Mouse (Mus musculus) kidney, adult 2 months (tissue): ENCODE data around the gene Acss1. TPM values are rescaled to one million over a fixed set of nuclear protein-coding genes. Genes with fewer than 3 reads are reported as not detected.

Experiments used
- DNase-seq: peaks from one replicate; pipeline ENCODE4 v3.0.0; 2021
- H3K27ac ChIP-seq: fragments of 200-500 bp; 2 replicates; pipeline ENCODE4 v1.5.1; 2012; ENCODE audit warnings: low read depth, low read length, control low read depth, inconsistent platforms; ENCODE audit not compliant: insufficient read depth
- H3K27me3 ChIP-seq: fragments of 200-500 bp; replicated peaks from 2 replicates; pipeline ENCODE4 v1.6.1; 2012; ENCODE audit warnings: mild to moderate bottlenecking, moderate library complexity, low read length, inconsistent platforms; ENCODE audit not compliant: control insufficient read depth, insufficient read depth
- H3K36me3 ChIP-seq: fragments of 200-500 bp; 2 replicates; pipeline ENCODE4 v1.6.1; 2012; ENCODE audit warnings: mild to moderate bottlenecking, moderate library complexity, low read length, inconsistent platforms; ENCODE audit not compliant: control insufficient read depth, insufficient read depth
- H3K4me1 ChIP-seq: fragments of 200-500 bp; 2 replicates; pipeline ENCODE4 v1.6.1; 2011; ENCODE audit warnings: low read length; ENCODE audit not compliant: control insufficient read depth, insufficient read depth
- H3K4me3 ChIP-seq: fragments of 200-500 bp; 2 replicates; pipeline ENCODE4 v1.5.1; 2011; ENCODE audit warnings: mild to moderate bottlenecking, low read depth, low read length, control low read depth; ENCODE audit not compliant: insufficient read depth
- CTCF ChIP-seq: fragments of 200-500 bp; conservative IDR thresholded peaks from 2 replicates; pipeline ENCODE4 v1.5.1; 2011; ENCODE audit warnings: low read depth, mild to moderate bottlenecking, control low read depth, low read length, moderate library complexity, mixed read lengths; ENCODE audit not compliant: insufficient read depth, insufficient read length
- POLR2A ChIP-seq: fragments of 200-500 bp; IDR thresholded peaks from one replicate; pipeline ENCODE4 v1.6.1; 2011; ENCODE audit warnings: low read depth, low read length, control low read depth
- WGBS: fragments of 180-500 bp; shearing (Covaris S2); methylation state at CpG from one replicate; pipeline ENCODE4 v1.1.7; 2018; 5-methylcytosine and 5-hydroxymethylcytosine counted together
- polyA plus RNA-seq: library from polyadenylated mRNA; depleted of rRNA; stranded (reverse); fragments of >200 nt; gene quantifications from 2 replicates; pipeline ENCODE4 v1.2.3, GENCODE M21; 2012

Gene Acss1
- polyA plus RNA-seq, 1 experiment: 461 TPM

GRCm38 (mm10) chr2:150665534-150666451 lies 2.5 kb downstream of the Acss1 start:
- 39% methylated on average over 10 of the region's 10 CpGs for WGBS
- no peaks in the 10 kb centered on the region for H3K36me3 ChIP-seq
- no peak for TF ChIP-seq POLR2A
- no peak for TF ChIP-seq CTCF
- H3K4me3 ChIP-seq: peak overlapping the region; percentile 11
- H3K27ac ChIP-seq: peak overlapping the region; percentile 87
- H3K4me1 ChIP-seq: peaks cover 39% of the 10 kb centered on the region
- no peaks in the 10 kb centered on the region for H3K27me3 ChIP-seq
- DNase-seq: peak; percentile 73

- no peak for DNase-seq
- H3K4me1 ChIP-seq: peaks cover 46% of the 10 kb centered on the region
- H3K36me3 ChIP-seq: no peaks in the 10 kb centered on the region
- 66% methylated on average over 2 of the region's 2 CpGs for WGBS
- TF ChIP-seq CTCF (no peak), POLR2A (no peak)
- no peaks in the 10 kb centered on the region for H3K27me3 ChIP-seq
- H3K27ac ChIP-seq: peak overlapping the region; percentile 87
- no peak overlapping the region for H3K4me3 ChIP-seq
Measured at GRCm38 (mm10) chr2:150665006-150665405, 3.3 kb downstream of the Acss1 start.

GRCm38 (mm10) chr2:150664152-150664920 lies 4.0 kb downstream of the Acss1 start:
- Histone ChIP-seq H3K27ac (peak overlapping the region; percentile 93), H3K27me3 (no peaks in the 10 kb centered on the region), H3K36me3 (no peaks in the 10 kb centered on the region), H3K4me1 (peaks cover 53% of the 10 kb centered on the region), H3K4me3 (no peak overlapping the region)
- 53% methylated on average over 5 of the region's 5 CpGs for WGBS
- TF ChIP-seq POLR2A: no peak
- TF ChIP-seq CTCF: no peak
- peak; percentile 71 for DNase-seq

- no peak overlapping the region for H3K4me3 ChIP-seq
- H3K27ac ChIP-seq: peak overlapping the region; percentile 93
- DNase-seq: peak; percentile 58
Measured at GRCm38 (mm10) chr2:150663255-150663654, 5.0 kb downstream of the Acss1 start.

DNA sequence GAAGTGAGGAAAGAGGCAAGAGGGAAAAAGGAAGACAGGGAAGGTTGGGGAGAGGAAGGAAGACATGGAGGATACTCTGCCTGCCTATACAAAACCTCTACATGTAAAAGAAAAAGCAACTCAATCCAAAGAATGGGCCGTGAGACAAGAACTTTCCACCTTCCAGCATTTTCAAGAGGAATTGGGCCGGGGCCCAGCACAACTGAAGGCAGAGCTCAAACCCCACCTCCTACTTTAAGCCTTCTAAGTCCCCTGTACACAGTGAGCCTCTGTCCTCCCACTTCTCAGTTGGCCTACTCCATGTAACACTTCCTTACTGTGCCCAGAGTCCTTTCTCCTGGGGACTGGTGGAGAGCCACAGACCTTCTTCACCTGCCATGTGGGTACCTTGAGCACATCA lies 6.3 kb downstream of the Acss1 start:
- 84% methylated on average over 2 of the region's 2 CpGs for WGBS
- H3K27ac ChIP-seq: peak overlapping the region; percentile 98
- no peak for TF ChIP-seq POLR2A
- TF ChIP-seq CTCF: no peak
- no peak overlapping the region for H3K4me3 ChIP-seq
- no peaks in the 10 kb centered on the region; the same call in 1 of the 2 replicates for H3K36me3 ChIP-seq
- no peaks in the 10 kb centered on the region for H3K27me3 ChIP-seq
- peaks cover 55% of the 10 kb centered on the region for H3K4me1 ChIP-seq
- no peak for DNase-seq

More at GRCm38 (mm10) chr2:150663255-150663654, 5.0 kb downstream of the Acss1 start:
- TF ChIP-seq POLR2A (no peak), CTCF (no peak)
- H3K36me3 ChIP-seq: no peaks in the 10 kb centered on the region
- 29% methylated on average over 9 of the region's 9 CpGs for WGBS
- H3K27me3 ChIP-seq: no peaks in the 10 kb centered on the region
- peaks cover 51% of the 10 kb centered on the region for H3K4me1 ChIP-seq

DNA sequence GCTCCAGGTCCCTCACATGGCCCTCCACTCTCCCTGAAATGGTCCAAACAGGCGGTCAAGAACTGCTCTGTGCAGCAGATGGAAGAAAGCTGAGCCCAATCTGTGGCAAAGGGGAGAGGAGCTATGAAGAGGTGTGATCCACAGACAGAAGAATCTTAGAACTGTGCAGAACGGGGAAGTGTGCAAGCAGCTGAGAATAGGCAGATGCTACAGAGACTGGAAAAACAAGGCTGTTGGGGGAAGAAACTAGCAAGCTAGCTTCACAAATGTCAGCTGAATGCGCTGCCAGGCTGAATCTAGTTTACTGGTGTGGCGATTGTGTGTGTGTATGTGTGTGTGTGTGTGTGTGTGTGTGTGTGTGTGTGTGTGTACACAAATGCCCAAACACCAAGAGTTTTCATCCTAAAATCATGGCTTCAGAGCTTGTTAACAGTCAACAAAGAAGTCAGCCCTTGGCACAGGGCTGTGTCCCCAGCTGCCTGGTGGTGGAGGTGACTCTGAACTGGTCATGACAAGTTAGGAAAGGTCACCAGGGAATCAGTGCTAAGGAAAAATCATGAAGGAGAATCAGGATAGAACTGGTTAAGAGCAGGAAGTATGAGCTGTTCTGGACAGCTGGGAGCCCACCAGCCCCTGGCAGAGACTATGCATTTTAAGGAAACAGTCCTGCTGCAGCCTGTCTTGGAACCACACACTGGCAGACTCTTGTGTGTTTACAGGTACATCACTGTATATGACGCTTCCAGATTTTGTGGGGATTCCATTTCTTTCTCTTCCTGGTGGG lies 7.4 kb downstream of the Acss1 start:
- WGBS: 58% methylated on average over 5 of the region's 5 CpGs
- no peak overlapping the region for H3K4me3 ChIP-seq
- TF ChIP-seq POLR2A (no peak), CTCF (no peak)
- peak; percentile 68 for DNase-seq
- peaks cover 53% of the 10 kb centered on the region for H3K4me1 ChIP-seq
- no peaks in the 10 kb centered on the region for H3K27me3 ChIP-seq
- no peaks in the 10 kb centered on the region; the same call in 1 of the 2 replicates for H3K36me3 ChIP-seq
- H3K27ac ChIP-seq: peak overlapping the region; percentile 98

DNA sequence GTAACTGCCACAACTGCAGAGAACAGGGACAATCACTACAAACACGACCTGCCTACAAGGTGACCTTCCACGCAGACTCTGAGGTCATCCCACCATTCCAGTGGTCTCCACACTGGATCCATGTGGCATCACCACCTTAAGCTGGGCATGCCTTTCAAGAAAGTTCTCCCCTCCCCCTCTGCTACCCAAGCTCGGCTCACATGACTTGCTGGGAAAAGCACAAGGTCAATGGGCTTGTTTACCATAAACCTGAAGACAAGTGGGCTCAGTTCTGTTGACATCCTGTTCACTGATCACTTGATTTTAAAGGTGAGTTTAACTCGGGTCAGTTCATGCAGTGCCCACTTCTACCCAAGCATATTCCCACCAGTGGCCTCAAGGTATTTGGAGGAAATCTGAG lies 8.3 kb downstream of the Acss1 start:
- peak; percentile 63 for DNase-seq
- Histone ChIP-seq H3K36me3 (no peaks in the 10 kb centered on the region; the same call in 1 of the 2 replicates), H3K4me1 (peaks cover 49% of the 10 kb centered on the region), H3K27me3 (no peaks in the 10 kb centered on the region), H3K4me3 (no peak overlapping the region), H3K27ac (peak overlapping the region; percentile 98)
- TF ChIP-seq CTCF (no peak), POLR2A (no peak)
- WGBS: 48% methylated on average over 4 of the region's 4 CpGs
